Mouse (Mus musculus): ENCODE results near the gene Cttnbp2. TPM values are rescaled to one million over a fixed set of nuclear protein-coding genes. Genes with fewer than 3 reads are reported as not detected.

Gene Cttnbp2
- polyA plus RNA-seq, 1 experiment from 2014 or later, result 122 TPM

- H3K9me3 ChIP-seq, result no peaks in the 10 kb centered on the region
- peaks cover 15% of the 10 kb centered on the region for H3K36me3 ChIP-seq
- H3K4me3 ChIP-seq, result no peak overlapping the region
- H3K4me2 ChIP-seq (replicated peaks), result no peak overlapping the region
- ATAC-seq (replicated peaks), result no peak
- 0 out of 2 replicates have a peak, but pooled peaks cover 4% of the 10 kb centered on the region for H3K4me1 ChIP-seq
- H3K27me3 ChIP-seq, result no peaks in the 10 kb centered on the region
- WGBS, result 91% methylated on average over 8 of the region's 8 CpGs
- H3K9ac ChIP-seq (replicated peaks), result no peak overlapping the region
- no peak overlapping the region for H3K27ac ChIP-seq (replicated peaks)
Measured at GRCm38 (mm10) chr6:18434355-18434754, 80.3 kb downstream of the Cttnbp2 start.

- no peak for ATAC-seq (replicated peaks)
- Histone ChIP-seq H3K4me1 (0 out of 2 replicates have a peak, but pooled peaks cover 4% of the 10 kb centered on the region), H3K27ac (replicated peaks) (no peak overlapping the region), H3K4me2 (replicated peaks) (no peak overlapping the region), H3K9me3 (no peaks in the 10 kb centered on the region), H3K4me3 (no peak overlapping the region), H3K9ac (replicated peaks) (no peak overlapping the region), H3K27me3 (no peaks in the 10 kb centered on the region), H3K36me3 (peaks cover 18% of the 10 kb centered on the region)
- WGBS, result 75% methylated on average over 3 of the region's 3 CpGs
Measured at GRCm38 (mm10) chr6:18432362-18432761, 82.3 kb downstream of the Cttnbp2 start.

GRCm38 (mm10) chr6:18431891-18432290 lies 82.8 kb downstream of the Cttnbp2 start:
- Histone ChIP-seq H3K9ac (replicated peaks) (no peak overlapping the region), H3K9me3 (no peaks in the 10 kb centered on the region), H3K27ac (replicated peaks) (no peak overlapping the region), H3K4me1 (0 out of 2 replicates have a peak, but pooled peaks cover 4% of the 10 kb centered on the region), H3K4me3 (no peak overlapping the region), H3K27me3 (no peaks in the 10 kb centered on the region), H3K36me3 (peaks cover 18% of the 10 kb centered on the region), H3K4me2 (replicated peaks) (no peak overlapping the region)
- WGBS, result 90% methylated on average over 2 of the region's 2 CpGs
- no peak for ATAC-seq (replicated peaks)

- H3K27me3 ChIP-seq, result no peaks in the 10 kb centered on the region
- H3K9me3 ChIP-seq, result no peaks in the 10 kb centered on the region
- peaks cover 18% of the 10 kb centered on the region for H3K36me3 ChIP-seq
- no peak overlapping the region for H3K4me2 ChIP-seq (replicated peaks)
- H3K9ac ChIP-seq (replicated peaks), result no peak overlapping the region
- no peak for ATAC-seq (replicated peaks)
- WGBS, result 78% methylated on average over 3 of the region's 3 CpGs
- peaks cover 12% of the 10 kb centered on the region for H3K4me1 ChIP-seq
- H3K4me3 ChIP-seq, result no peak overlapping the region
- H3K27ac ChIP-seq (replicated peaks), result no peak overlapping the region
Measured at GRCm38 (mm10) chr6:18430062-18430461, 84.6 kb downstream of the Cttnbp2 start.

- Histone ChIP-seq H3K27ac (replicated peaks) (peak overlapping the region; percentile 63), H3K27me3 (no peaks in the 10 kb centered on the region), H3K36me3 (peaks cover 14% of the 10 kb centered on the region), H3K9me3 (no peaks in the 10 kb centered on the region), H3K4me1 (peaks cover 26% of the 10 kb centered on the region), H3K4me3 (no peak overlapping the region), H3K9ac (replicated peaks) (no peak overlapping the region), H3K4me2 (replicated peaks) (no peak overlapping the region)
- WGBS, result 58% methylated on average over 6 of the region's 6 CpGs
- ATAC-seq (replicated peaks), result peak; percentile 38; the same call in 1 of the 2 replicates
Measured at GRCm38 (mm10) chr6:18424822-18425221, 89.8 kb downstream of the Cttnbp2 start.

GRCm38 (mm10) chr6:18424367-18424766 lies 90.3 kb downstream of the Cttnbp2 start:
- H3K27ac ChIP-seq (replicated peaks), result peak overlapping the region; percentile 63
- H3K36me3 ChIP-seq, result peaks cover 18% of the 10 kb centered on the region
- H3K4me3 ChIP-seq, result no peak overlapping the region
- no peaks in the 10 kb centered on the region for H3K9me3 ChIP-seq
- peaks cover 26% of the 10 kb centered on the region for H3K4me1 ChIP-seq
- ATAC-seq (replicated peaks), result 0 out of 2 replicates have a peak, but pooled peaks have one; percentile 51
- H3K9ac ChIP-seq (replicated peaks), result no peak overlapping the region
- 72% methylated on average over 3 of the region's 3 CpGs for WGBS
- no peaks in the 10 kb centered on the region for H3K27me3 ChIP-seq
- no peak overlapping the region for H3K4me2 ChIP-seq (replicated peaks)

GRCm38 (mm10) chr6:18423112-18423511 lies 91.5 kb downstream of the Cttnbp2 start:
- ATAC-seq (replicated peaks), result no peak
- peaks cover 26% of the 10 kb centered on the region for H3K4me1 ChIP-seq
- no peak overlapping the region for H3K4me2 ChIP-seq (replicated peaks)
- no peak overlapping the region for H3K4me3 ChIP-seq
- H3K9me3 ChIP-seq, result no peaks in the 10 kb centered on the region
- no peaks in the 10 kb centered on the region for H3K27me3 ChIP-seq
- H3K27ac ChIP-seq (replicated peaks), result 0 out of 2 replicates have a peak overlapping the region, but pooled peaks have one; percentile 8
- H3K9ac ChIP-seq (replicated peaks), result no peak overlapping the region
- H3K36me3 ChIP-seq, result peaks cover 20% of the 10 kb centered on the region
- WGBS, result 65% methylated on average over 6 of the region's 6 CpGs

GRCm38 (mm10) chr6:18421561-18421960 lies 93.1 kb downstream of the Cttnbp2 start:
- peaks cover 23% of the 10 kb centered on the region for H3K36me3 ChIP-seq
- no peak overlapping the region for H3K4me3 ChIP-seq
- no peaks in the 10 kb centered on the region for H3K27me3 ChIP-seq
- WGBS, result 36% methylated on average over 2 of the region's 2 CpGs
- H3K27ac ChIP-seq (replicated peaks), result no peak overlapping the region
- no peaks in the 10 kb centered on the region for H3K9me3 ChIP-seq
- no peak for ATAC-seq (replicated peaks)
- H3K9ac ChIP-seq (replicated peaks), result no peak overlapping the region
- no peak overlapping the region for H3K4me2 ChIP-seq (replicated peaks)
- H3K4me1 ChIP-seq, result peaks cover 26% of the 10 kb centered on the region

GRCm38 (mm10) chr6:18420660-18421059 lies 94.0 kb downstream of the Cttnbp2 start:
- Histone ChIP-seq H3K4me1 (peaks cover 20% of the 10 kb centered on the region), H3K36me3 (peaks cover 28% of the 10 kb centered on the region), H3K27me3 (no peaks in the 10 kb centered on the region), H3K9me3 (no peaks in the 10 kb centered on the region), H3K27ac (replicated peaks) (no peak overlapping the region), H3K4me2 (replicated peaks) (no peak overlapping the region), H3K9ac (replicated peaks) (no peak overlapping the region), H3K4me3 (no peak overlapping the region)
- 36% methylated on average over 9 of the region's 9 CpGs for WGBS
- ATAC-seq (replicated peaks), result 0 out of 2 replicates have a peak, but pooled peaks have one; percentile 35

- WGBS, result 73% methylated on average over 6 of the region's 6 CpGs
Measured at GRCm38 (mm10) chr6:18417866-18418454, 96.7 kb downstream of the Cttnbp2 start.

GRCm38 (mm10) chr6:18415961-18416360 lies 98.7 kb downstream of the Cttnbp2 start:
- no peak overlapping the region for H3K4me3 ChIP-seq
- no peak overlapping the region for H3K4me2 ChIP-seq (replicated peaks)
- H3K9ac ChIP-seq (replicated peaks), result no peak overlapping the region
- 87% methylated on average over 4 of the region's 4 CpGs for WGBS
- ATAC-seq (replicated peaks), result no peak
- H3K4me1 ChIP-seq, result peaks cover 4% of the 10 kb centered on the region; the same call in 1 of the 2 replicates
- no peak overlapping the region for H3K27ac ChIP-seq (replicated peaks)
- no peaks in the 10 kb centered on the region for H3K9me3 ChIP-seq
- no peaks in the 10 kb centered on the region for H3K27me3 ChIP-seq
- peaks cover 55% of the 10 kb centered on the region for H3K36me3 ChIP-seq

More at GRCm38 (mm10) chr6:18417866-18418454, 96.7 kb downstream of the Cttnbp2 start:
- Histone ChIP-seq H3K4me3 (no peak overlapping the region), H3K27ac (replicated peaks) (no peak overlapping the region), H3K4me2 (replicated peaks) (no peak overlapping the region), H3K4me1 (peaks cover 4% of the 10 kb centered on the region), H3K36me3 (peaks cover 44% of the 10 kb centered on the region), H3K27me3 (no peaks in the 10 kb centered on the region), H3K9me3 (no peaks in the 10 kb centered on the region), H3K9ac (replicated peaks) (no peak overlapping the region)
- ATAC-seq (replicated peaks), result no peak

- H3K4me1 ChIP-seq, result no peaks in the 10 kb centered on the region
- no peaks in the 10 kb centered on the region for H3K9me3 ChIP-seq
- H3K9ac ChIP-seq (replicated peaks), result no peak overlapping the region
- no peak overlapping the region for H3K4me2 ChIP-seq (replicated peaks)
- no peaks in the 10 kb centered on the region for H3K27me3 ChIP-seq
- H3K36me3 ChIP-seq, result peaks cover 52% of the 10 kb centered on the region
- 96% methylated on average over 1 of the region's 1 CpGs for WGBS
- H3K4me3 ChIP-seq, result no peak overlapping the region
- H3K27ac ChIP-seq (replicated peaks), result no peak overlapping the region
- no peak for ATAC-seq (replicated peaks)
Measured at GRCm38 (mm10) chr6:18411505-18412225, 103.0 kb downstream of the Cttnbp2 start.
